Mouse (Mus musculus): ENCODE measurements around the gene Nxph3. TPM values are rescaled to one million over a fixed set of nuclear protein-coding genes. Genes with fewer than 3 reads are reported as not detected.
A peak's percentile ranks its signal among the peaks of the same experiment; 100 is the strongest.

Nxph3 gene
- 2.5 and 2.6 TPM in 2 replicates for polyA plus RNA-seq (2016; fragmentation: Nextera tagmentation; extraction: Ambion mirVana)

- peak within 1 kb of the TSS; percentile 41; the same call in 1 of the 2 replicates for H3K27ac ChIP-seq
- H3K4me1 ChIP-seq (replicated peaks): peaks cover 50% of the 10 kb centered on the region
- H3K4me2 ChIP-seq: peak within 1 kb of the TSS; percentile 99
- peak; percentile 55 for ATAC-seq (ENCODE audit: insufficient number of reproducible peaks, insufficient read depth, low FRiP score, low TSS enrichment, low read depth)
- 2% methylated on average over 66 of the region's 66 CpGs for WGBS
- no peaks in the 10 kb centered on the region for H3K9me3 ChIP-seq
- H3K36me3 ChIP-seq: 0 out of 2 replicates have a peak, but pooled peaks cover 3% of the 10 kb centered on the region
- peak within 1 kb of the TSS; percentile 66 for H3K9ac ChIP-seq (replicated peaks)
- peaks cover 51% of the 10 kb centered on the region for H3K27me3 ChIP-seq
- peak within 1 kb of the TSS; percentile 65 for H3K4me3 ChIP-seq (replicated peaks)
These were observed at the start of gene Nxph3 for GRCm38 (mm10) chr11:95514298-95514861. Gene Nxph3 (minus strand): TSS chr11:95514570.

GRCm38 (mm10) chr11:95563849-95564248 is 49.5 kb upstream of the Nxph3 start:
- ATAC-seq (ENCODE audit: insufficient number of reproducible peaks, insufficient read depth, low FRiP score, low TSS enrichment, low read depth): no peak
- H3K27me3 ChIP-seq: peaks cover 15% of the 10 kb centered on the region
- H3K9me3 ChIP-seq: peaks cover 2% of the 10 kb centered on the region; the same call in 1 of the 2 replicates
- no peak overlapping the region for H3K27ac ChIP-seq
- peaks cover 49% of the 10 kb centered on the region for H3K4me1 ChIP-seq (replicated peaks)
- H3K9ac ChIP-seq (replicated peaks): no peak overlapping the region
- H3K4me2 ChIP-seq: no peak overlapping the region
- no peaks in the 10 kb centered on the region for H3K36me3 ChIP-seq
- WGBS: 97% methylated on average over 5 of the region's 5 CpGs
- H3K4me3 ChIP-seq (replicated peaks): no peak overlapping the region

- WGBS: 70% methylated on average over 3 of the region's 3 CpGs
- Histone ChIP-seq H3K4me2 (no peak overlapping the region), H3K36me3 (no peaks in the 10 kb centered on the region), H3K27ac (no peak overlapping the region), H3K4me1 (replicated peaks) (peaks cover 47% of the 10 kb centered on the region), H3K9me3 (peaks cover 2% of the 10 kb centered on the region; the same call in 1 of the 2 replicates), H3K27me3 (peaks cover 21% of the 10 kb centered on the region), H3K9ac (replicated peaks) (no peak overlapping the region), H3K4me3 (replicated peaks) (no peak overlapping the region)
- no peak for ATAC-seq (ENCODE audit: insufficient number of reproducible peaks, insufficient read depth, low FRiP score, low TSS enrichment, low read depth)
These were observed 46.4 kb upstream of the Nxph3 start for GRCm38 (mm10) chr11:95560773-95561172.

- Histone ChIP-seq H3K27ac (no peak overlapping the region), H3K27me3 (peaks cover 19% of the 10 kb centered on the region), H3K4me1 (replicated peaks) (peaks cover 49% of the 10 kb centered on the region), H3K36me3 (no peaks in the 10 kb centered on the region), H3K4me3 (replicated peaks) (no peak overlapping the region), H3K9ac (replicated peaks) (no peak overlapping the region), H3K4me2 (no peak overlapping the region), H3K9me3 (peaks cover 2% of the 10 kb centered on the region; the same call in 1 of the 2 replicates)
- WGBS: 75% methylated on average over 2 of the region's 2 CpGs
- no peak for ATAC-seq (ENCODE audit: insufficient number of reproducible peaks, insufficient read depth, low FRiP score, low TSS enrichment, low read depth)
These were observed 45.4 kb upstream of the Nxph3 start for GRCm38 (mm10) chr11:95559761-95560160.

- no peak for ATAC-seq (ENCODE audit: insufficient number of reproducible peaks, insufficient read depth, low FRiP score, low TSS enrichment, low read depth)
- 53% methylated on average over 6 of the region's 6 CpGs for WGBS
- Histone ChIP-seq H3K4me3 (replicated peaks) (no peak overlapping the region), H3K27ac (no peak overlapping the region), H3K9ac (replicated peaks) (no peak overlapping the region), H3K27me3 (peaks cover 15% of the 10 kb centered on the region), H3K4me1 (replicated peaks) (peaks cover 53% of the 10 kb centered on the region), H3K9me3 (peaks cover under 1% of the 10 kb centered on the region; the same call in 1 of the 2 replicates), H3K36me3 (no peaks in the 10 kb centered on the region), H3K4me2 (no peak overlapping the region)
These were observed 43.3 kb upstream of the Nxph3 start for GRCm38 (mm10) chr11:95557719-95558118.

- ATAC-seq (ENCODE audit: insufficient number of reproducible peaks, insufficient read depth, low FRiP score, low TSS enrichment, low read depth): no peak
- Histone ChIP-seq H3K9ac (replicated peaks) (no peak overlapping the region), H3K4me3 (replicated peaks) (no peak overlapping the region), H3K27ac (0 out of 2 replicates have a peak overlapping the region, but pooled peaks have one; percentile 13), H3K9me3 (peaks cover 3% of the 10 kb centered on the region), H3K36me3 (no peaks in the 10 kb centered on the region), H3K4me1 (replicated peaks) (peaks cover 53% of the 10 kb centered on the region), H3K27me3 (peaks cover 15% of the 10 kb centered on the region), H3K4me2 (no peak overlapping the region)
- 75% methylated on average over 6 of the region's 6 CpGs for WGBS
These were observed 42.7 kb upstream of the Nxph3 start for GRCm38 (mm10) chr11:95557032-95557431.

- Histone ChIP-seq H3K4me3 (replicated peaks) (no peak overlapping the region), H3K27me3 (peaks cover 15% of the 10 kb centered on the region), H3K27ac (peak overlapping the region; percentile 86), H3K4me2 (peak overlapping the region; percentile 34), H3K4me1 (replicated peaks) (peaks cover 47% of the 10 kb centered on the region), H3K9ac (replicated peaks) (no peak overlapping the region), H3K36me3 (no peaks in the 10 kb centered on the region), H3K9me3 (peaks cover 3% of the 10 kb centered on the region)
- ATAC-seq (ENCODE audit: insufficient number of reproducible peaks, insufficient read depth, low FRiP score, low TSS enrichment, low read depth): no peak; the same call in 1 of the 2 replicates
- WGBS: 11% methylated on average over 8 of the region's 8 CpGs
These were observed 40.9 kb upstream of the Nxph3 start for GRCm38 (mm10) chr11:95555279-95555678.

- no peak overlapping the region for H3K4me2 ChIP-seq
- no peaks in the 10 kb centered on the region for H3K36me3 ChIP-seq
- H3K9me3 ChIP-seq: peaks cover 3% of the 10 kb centered on the region
- H3K27ac ChIP-seq: no peak overlapping the region
- peaks cover 11% of the 10 kb centered on the region for H3K4me1 ChIP-seq (replicated peaks)
- H3K27me3 ChIP-seq: 0 out of 2 replicates have a peak, but pooled peaks cover 3% of the 10 kb centered on the region
- ATAC-seq (ENCODE audit: insufficient number of reproducible peaks, insufficient read depth, low FRiP score, low TSS enrichment, low read depth): no peak
- no peak overlapping the region for H3K9ac ChIP-seq (replicated peaks)
- 88% methylated on average over 12 of the region's 12 CpGs for WGBS
- H3K4me3 ChIP-seq (replicated peaks): no peak overlapping the region
These were observed 36.1 kb upstream of the Nxph3 start for GRCm38 (mm10) chr11:95550301-95551021.

- H3K9ac ChIP-seq (replicated peaks): no peak overlapping the region
- peaks cover 14% of the 10 kb centered on the region for H3K4me1 ChIP-seq (replicated peaks)
- H3K36me3 ChIP-seq: no peaks in the 10 kb centered on the region
- 61% methylated on average over 10 of the region's 10 CpGs for WGBS
- H3K9me3 ChIP-seq: no peaks in the 10 kb centered on the region
- H3K27ac ChIP-seq: no peak overlapping the region
- H3K4me2 ChIP-seq: no peak overlapping the region
- H3K4me3 ChIP-seq (replicated peaks): no peak overlapping the region
- ATAC-seq (ENCODE audit: insufficient number of reproducible peaks, insufficient read depth, low FRiP score, low TSS enrichment, low read depth): no peak
- H3K27me3 ChIP-seq: peaks cover 13% of the 10 kb centered on the region
These were observed 31.8 kb upstream of the Nxph3 start for GRCm38 (mm10) chr11:95546021-95546782.

- no peak overlapping the region for H3K4me2 ChIP-seq
- H3K9me3 ChIP-seq: no peaks in the 10 kb centered on the region
- WGBS: 82% methylated on average over 8 of the region's 8 CpGs
- H3K4me1 ChIP-seq (replicated peaks): peaks cover 29% of the 10 kb centered on the region
- no peak overlapping the region for H3K4me3 ChIP-seq (replicated peaks)
- H3K36me3 ChIP-seq: no peaks in the 10 kb centered on the region
- H3K9ac ChIP-seq (replicated peaks): no peak overlapping the region
- peaks cover 23% of the 10 kb centered on the region for H3K27me3 ChIP-seq
- ATAC-seq (ENCODE audit: insufficient number of reproducible peaks, insufficient read depth, low FRiP score, low TSS enrichment, low read depth): no peak
- H3K27ac ChIP-seq: no peak overlapping the region
These were observed 30.4 kb upstream of the Nxph3 start for GRCm38 (mm10) chr11:95544546-95545327.

All from limb, embryonic 12.5 days (tissue).